Mouse (Mus musculus) NIH3T3 (cell line): ENCODE results near the gene Pelo.

Source experiments
- DNase-seq: peaks from one replicate; pipeline ENCODE4 v3.0.0-alpha.2; 2012; ENCODE audit warnings: low read depth

Pelo gene

GRCm38 (mm10) chr13:115090069-115090976 lies at the start of gene Pelo:
Gene Pelo, minus strand, starts transcription at chr13:115090186.
- DNase-seq = peak; percentile 94

DNA sequence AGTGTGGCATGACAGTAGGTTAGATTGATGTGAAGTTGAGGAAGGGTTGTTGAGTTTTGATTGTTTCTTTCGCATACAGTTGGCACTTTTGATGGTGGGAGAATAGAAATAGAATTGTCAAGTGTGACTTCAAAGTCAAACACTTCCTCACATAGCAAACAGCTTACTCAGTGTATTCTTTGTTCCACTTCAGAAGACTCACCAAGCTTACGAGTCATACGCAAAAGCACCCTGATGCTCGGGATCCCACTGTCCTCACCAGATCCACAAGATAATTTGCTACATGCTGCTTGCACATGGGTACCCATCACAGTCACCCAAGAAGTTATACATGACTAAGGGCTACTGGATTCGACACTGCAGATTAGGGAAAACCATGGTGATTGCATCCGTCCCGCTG lies 48.5 kb upstream of the Pelo start:
- DNase-seq = no peak

DNA sequence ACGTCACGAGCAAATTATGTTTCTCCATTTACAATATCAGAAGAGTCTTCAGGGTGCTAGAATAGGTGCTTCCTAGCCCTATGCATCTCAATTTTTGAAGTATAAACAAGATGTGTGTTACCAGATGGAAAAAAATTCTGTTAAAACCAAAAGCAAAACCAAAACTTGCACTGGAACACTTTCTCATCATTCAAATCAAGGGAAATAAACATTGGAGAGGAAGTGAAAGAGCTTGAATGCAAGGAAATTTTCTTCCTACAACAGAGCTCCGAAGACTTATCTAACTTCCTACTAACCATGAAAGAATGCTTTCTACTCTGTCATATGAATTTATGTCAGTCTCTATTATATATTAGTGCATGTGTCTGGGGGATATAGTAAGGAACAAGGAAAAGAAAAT lies 46.8 kb upstream of the Pelo start:
- no peak for DNase-seq

GRCm38 (mm10) chr13:115132435-115132834 lies 42.4 kb upstream of the Pelo start:
- DNase-seq = no peak

- DNase-seq = no peak
Observed at GRCm38 (mm10) chr13:115131381-115131780, 41.4 kb upstream of the Pelo start.

GRCm38 (mm10) chr13:115130035-115130434 lies 40.0 kb upstream of the Pelo start:
- DNase-seq = no peak

- peak; percentile 5 for DNase-seq
Observed at GRCm38 (mm10) chr13:115127826-115128225, 37.8 kb upstream of the Pelo start.

- DNase-seq = no peak
Observed at GRCm38 (mm10) chr13:115126534-115126933, 36.5 kb upstream of the Pelo start.

DNA sequence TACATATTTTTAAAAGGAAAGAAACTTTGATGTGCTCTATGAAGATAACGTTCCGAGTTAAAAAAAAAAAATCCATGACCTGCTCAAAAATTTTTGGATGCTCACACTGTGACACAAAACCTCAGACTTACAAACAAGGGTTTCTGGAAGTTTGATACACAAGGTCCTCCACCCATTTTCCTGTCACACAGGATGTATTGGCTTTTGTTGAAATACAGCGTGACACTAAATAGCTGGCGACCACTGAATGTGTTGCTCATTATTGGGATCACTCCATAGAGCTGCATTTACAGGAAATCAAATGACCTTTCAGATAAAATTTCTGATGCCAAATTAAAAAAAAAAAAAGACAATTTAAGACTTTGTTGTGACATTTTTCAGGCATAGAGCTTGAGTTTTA lies 35.1 kb upstream of the Pelo start:
- DNase-seq = no peak

DNA sequence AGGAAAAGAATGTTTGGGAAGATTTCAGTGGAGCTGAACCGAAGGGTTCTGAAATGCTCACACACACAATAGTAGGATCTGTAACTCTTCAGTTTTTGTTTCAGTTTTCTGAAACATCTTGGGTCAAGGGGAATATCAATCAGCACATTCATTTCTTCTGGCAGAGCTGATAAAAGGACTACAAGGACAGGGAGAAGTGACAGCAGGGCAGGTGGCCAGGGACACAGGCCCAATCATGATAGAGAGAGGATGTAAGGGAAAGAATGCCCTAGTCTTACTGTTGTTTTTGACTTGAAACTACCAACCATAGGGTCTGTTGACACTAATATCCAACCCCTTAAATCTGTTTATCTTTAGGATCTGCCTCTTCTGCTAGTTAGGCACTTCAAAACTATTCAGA lies 34.5 kb upstream of the Pelo start:
- no peak for DNase-seq

DNA sequence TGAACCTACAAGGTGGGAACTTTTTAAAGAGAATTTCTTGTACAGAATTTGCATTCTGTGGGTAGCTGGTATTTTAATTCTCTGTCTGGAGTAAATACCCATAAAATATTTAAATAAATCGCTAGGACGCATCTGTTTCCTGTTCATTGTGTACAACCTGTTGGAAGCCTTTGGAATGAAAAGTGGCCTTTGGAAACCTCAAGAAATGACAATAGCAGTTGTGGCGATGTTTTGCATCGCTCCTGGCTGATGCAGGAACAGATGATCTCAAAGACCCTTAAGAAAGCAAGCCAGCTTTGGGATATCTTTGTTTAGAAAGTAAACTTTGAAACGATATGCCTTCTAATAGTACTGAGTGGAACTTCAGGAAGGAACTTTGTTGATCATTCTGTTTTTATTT lies 28.8 kb upstream of the Pelo start:
- DNase-seq = no peak

GRCm38 (mm10) chr13:115118195-115118594 lies 28.2 kb upstream of the Pelo start:
- no peak for DNase-seq

GRCm38 (mm10) chr13:115116930-115117621 lies 27.1 kb upstream of the Pelo start:
- no peak for DNase-seq

DNA sequence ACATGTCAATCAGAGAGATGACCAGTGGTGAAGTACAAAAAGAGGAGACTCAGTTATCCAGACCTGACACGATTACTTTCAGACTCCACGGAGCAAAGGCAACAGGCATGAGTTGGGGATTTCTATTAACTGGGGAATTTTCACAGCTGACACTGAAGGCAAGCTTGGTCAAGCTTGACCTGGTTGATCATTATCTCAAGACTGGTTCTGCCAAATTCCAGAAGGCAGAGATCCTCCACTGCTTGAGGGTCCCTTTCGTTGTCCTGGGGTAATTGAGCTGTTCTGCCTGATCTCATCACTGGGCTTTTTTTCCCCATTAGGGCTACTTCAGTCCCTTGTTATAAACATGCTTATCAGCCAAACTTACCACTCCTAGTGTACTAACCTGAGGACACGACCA lies 19.6 kb upstream of the Pelo start:
- DNase-seq = no peak

DNA sequence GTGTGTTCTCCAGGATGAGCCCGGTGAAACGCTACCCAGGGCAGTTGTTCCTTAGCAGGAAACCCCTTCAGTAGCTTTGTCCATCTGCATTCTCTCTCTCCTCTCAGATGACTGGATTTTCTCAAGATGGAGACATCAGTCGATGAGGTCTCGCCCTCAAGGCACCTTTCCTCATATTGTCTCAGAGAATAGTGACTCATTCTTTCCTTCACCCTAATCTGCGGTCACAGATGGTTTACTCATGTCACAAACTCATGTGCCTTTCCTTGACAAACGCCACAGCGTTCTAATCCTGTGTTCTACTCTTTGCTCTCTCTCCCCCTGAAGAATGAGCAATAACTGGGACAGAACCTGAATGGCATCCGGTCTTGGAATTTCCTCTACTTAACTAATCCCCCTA lies 17.4 kb upstream of the Pelo start:
- no peak for DNase-seq

DNA sequence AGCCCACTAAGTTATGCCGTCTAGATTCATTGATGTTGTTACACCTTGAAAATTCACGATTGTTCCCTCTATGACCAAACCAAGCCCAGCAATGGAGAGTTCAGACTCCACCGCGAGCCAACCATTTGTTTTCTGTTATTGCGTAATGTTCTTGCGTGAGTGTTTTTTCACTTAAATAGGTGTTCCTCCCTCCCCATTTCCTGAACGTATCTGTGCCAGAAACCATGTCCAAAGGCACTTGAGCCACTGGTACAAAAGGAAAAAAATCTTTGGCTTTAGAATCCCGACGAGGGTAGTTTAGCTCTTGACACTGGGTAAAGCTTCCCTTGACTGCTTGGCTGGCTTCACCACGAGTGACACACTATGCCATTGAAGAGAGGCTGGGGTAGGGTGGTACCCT lies 16.2 kb upstream of the Pelo start:
- DNase-seq = no peak

DNA sequence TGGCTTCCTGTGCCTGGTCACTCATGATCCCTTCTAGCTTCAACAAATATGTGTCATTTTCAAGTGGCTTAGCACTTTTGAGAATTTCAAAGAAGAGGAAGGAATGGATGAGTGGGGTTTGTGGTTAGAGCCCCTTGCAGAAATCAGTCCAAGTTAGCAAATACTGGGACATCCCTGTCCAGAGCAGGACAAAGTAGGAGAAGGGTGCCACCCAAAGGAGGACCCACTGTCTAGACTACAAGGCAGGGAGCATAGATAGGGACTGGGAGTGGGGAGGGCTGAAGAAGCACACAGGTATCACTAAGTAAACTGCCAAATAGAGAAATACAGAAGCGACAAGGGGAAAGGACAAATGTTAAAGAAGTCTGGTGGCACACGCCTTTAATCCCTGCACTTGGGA lies 12.8 kb upstream of the Pelo start:
- no peak for DNase-seq

GRCm38 (mm10) chr13:115101355-115102191 lies 11.6 kb upstream of the Pelo start, which contains the start of the genes Gm49395 and Itga1:
Gene Gm49395, minus strand, starts transcription at chr13:115101921.
Gene Itga1, minus strand, starts transcription at chr13:115101964.
- peak; percentile 71 for DNase-seq

DNA sequence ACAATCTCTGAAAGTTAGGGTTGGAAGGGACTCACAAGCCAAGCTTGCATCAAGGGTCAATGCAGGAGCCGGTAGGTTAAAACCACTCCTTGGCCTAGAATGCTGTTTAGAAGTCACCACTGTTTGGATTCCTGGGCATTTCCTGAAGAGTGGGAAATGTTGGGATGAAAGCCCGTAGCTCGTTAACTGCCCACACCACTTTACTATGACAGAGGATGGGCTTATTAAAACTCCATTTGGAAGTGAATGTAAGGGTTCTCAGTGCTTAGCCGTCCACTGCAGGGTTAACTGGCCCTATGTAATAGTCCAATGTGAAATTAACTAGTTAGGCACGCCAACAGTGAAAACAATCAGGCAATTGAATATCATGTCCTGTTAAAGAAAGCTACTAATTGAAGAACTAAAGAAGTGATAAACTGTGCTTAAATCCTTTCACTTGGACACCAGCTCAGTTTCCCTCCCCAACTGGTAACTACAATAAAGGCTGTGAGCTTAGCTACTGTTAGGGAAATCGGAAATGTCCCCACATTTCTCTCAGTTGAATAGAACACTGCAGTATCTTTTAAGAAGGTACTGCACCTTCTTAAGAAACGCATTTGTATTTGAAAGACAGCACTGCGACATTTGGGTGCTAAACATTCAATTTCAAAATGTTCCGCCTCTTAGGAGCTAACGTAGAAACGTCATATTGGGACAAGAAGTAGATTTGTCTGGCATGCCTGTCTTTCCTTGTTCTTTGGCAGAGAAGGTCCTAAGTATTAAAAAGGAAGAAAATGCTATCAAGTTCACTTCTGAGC lies 10.6 kb upstream of the Pelo start:
- DNase-seq = no peak

DNA sequence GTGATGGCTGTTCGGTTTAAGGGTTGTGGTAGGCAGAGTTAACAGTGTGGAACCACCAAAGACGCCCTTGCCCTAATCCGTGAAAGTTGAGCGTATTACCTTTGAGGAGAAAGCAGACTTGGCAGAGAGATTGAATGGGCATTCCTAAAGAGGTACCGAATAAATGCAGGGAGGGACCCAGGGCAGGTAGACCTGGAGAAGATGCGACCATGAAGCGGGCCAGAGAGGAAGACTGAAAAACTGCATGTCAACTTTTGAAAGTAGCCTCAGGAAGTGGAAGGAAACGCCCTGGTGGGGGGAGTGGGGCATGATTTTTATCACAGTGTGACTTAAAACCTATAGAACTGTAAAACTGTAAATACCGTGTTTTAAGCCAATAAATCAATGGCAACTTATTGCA lies 9.4 kb upstream of the Pelo start:
- no peak for DNase-seq

DNA sequence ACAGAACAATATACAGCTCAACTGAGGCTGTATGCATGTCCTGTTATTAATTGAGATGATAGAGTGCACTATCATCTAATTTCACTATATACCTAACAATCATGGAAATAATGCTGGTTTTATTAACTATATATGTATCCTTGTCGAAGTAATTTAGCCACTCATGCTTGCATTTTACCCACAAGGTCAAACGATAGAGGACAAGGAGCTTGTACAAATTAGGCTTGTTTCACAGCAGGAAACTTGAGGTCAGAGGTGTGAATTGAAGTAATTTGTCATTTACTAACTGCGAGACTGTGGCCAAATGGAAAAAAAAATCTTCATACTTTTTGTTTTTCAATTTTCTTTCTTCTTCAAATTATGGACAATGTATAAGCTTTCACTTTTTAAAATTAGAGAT lies 8.2 kb upstream of the Pelo start:
- no peak for DNase-seq

DNA sequence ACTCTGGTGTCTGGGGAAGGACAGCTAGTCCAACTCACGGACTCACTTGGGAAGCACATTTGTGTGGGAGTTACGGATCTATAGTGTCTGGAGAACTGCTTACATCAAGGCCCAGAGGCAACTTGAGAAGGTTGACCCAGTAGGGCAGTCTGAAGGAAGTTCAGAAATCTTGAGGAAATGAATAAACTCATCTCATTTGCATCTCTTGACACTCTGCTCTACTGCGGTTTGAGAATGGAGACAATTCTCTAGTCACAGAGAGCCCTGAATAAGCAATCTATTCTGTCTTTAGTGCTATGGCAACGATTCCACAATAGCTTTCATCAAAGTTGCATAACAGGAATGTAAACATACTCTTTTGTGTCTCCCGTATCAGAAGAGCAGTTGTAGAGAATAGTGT lies 7.0 kb upstream of the Pelo start:
- no peak for DNase-seq
